Mouse (Mus musculus) layer of hippocampus, postnatal 14 days (tissue): Measurements from ENCODE around the gene Ccl1. TPM values are rescaled to one million over a fixed set of nuclear protein-coding genes. Genes with fewer than 3 reads are reported as not detected.

Source experiments
- DNase-seq, 2 experiments: peaks; one replicate each; pipeline ENCODE4 v3.0.0; 2021 to 2022; ENCODE audit warnings: low spot score in 2 of 2, mixed read lengths in 1 of 2
- total RNA-seq, 2 experiments: library from RNA; stranded (reverse); gene quantifications; 2 replicates each; pipeline ENCODE4 v1.2.3; 2021

Gene Ccl1
- total RNA-seq, 2 experiments from 2014 or later = not detected

GRCm38 (mm10) chr11:82206960-82207488 lies 98.5 kb downstream of the Ccl1 start:
- DNase-seq = no peak

DNA sequence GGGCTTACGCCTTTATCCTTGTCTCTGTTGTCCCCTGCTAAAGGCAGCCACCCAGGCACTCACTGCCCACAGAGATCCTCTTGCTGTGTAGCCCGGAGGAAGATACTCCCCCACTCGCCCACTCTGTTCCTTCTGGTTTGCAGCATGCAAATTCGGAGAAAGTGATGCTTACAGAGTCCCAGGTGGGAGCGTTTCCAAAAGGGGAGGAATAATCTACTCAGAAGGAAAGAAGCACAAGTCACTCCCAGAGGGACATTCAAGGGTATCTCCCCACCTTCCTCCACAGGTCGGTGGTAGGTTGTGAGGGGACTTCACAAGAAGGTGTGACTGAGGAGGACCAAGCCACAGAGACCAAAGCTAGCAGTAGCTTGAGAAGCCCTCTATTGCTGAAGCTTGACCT lies 100.3 kb downstream of the Ccl1 start:
- DNase-seq = no peak

DNA sequence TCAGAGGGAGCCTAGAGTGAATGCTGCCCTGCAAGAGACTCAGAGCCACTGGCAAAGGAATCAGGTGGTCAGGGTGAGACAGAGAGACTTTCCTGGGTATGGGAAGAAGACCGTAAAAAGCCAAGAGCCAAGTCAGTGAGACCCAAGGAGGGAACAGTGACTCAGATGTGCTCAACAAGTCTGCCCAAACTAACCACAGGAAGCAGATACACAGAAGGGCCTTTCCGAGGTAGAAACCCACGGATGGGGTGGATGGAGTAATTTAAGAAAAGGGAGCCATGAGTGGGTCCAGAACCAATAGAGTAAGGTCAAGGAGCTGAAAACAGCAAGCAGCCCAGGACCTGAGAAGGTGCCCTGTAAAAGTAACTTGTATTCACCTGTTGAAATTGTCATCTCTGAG lies 101.8 kb downstream of the Ccl1 start:
- no peak for DNase-seq

DNA sequence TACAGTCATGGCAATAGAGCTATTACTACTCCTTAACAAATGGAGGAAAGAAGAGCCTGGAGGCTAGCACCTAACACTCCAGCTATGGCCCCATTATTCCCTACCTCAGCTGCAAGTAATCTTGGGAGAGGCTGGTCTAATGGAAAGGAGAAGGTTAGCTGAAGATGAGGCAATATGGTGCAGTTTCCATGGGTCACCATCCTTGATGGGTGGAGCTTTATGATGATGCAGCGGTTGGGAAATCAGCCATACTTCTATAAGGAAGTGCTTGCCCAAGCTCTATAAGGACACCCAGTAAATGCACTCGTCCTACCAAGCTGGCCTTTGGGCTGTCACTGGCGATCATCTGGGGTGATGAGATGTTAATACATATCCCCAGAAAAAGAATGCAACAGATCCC lies 107.7 kb downstream of the Ccl1 start:
- no peak for DNase-seq

DNA sequence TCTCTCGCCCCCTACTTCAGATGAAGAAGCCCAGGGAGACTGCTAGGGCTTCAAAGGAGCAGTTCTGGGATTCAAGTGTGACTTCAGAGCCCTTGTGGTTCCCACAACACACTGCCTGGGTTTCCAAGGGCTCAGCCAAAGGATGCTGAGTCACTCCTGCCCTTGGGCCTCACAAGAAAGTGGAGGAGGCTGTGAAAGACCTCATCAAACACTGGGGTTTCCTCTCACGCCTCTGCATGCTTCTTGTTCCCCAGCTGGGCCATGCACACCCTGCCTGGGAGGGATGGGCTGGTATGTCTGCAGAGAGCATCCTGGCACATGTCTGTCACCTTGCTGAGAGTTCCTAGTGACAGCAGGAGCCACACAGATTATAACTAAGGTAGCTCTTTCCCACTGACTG lies 110.5 kb downstream of the Ccl1 start:
- DNase-seq = no peak

- no peak for DNase-seq
These were observed 111.7 kb downstream of the Ccl1 start for GRCm38 (mm10) chr11:82193826-82194225.

DNA sequence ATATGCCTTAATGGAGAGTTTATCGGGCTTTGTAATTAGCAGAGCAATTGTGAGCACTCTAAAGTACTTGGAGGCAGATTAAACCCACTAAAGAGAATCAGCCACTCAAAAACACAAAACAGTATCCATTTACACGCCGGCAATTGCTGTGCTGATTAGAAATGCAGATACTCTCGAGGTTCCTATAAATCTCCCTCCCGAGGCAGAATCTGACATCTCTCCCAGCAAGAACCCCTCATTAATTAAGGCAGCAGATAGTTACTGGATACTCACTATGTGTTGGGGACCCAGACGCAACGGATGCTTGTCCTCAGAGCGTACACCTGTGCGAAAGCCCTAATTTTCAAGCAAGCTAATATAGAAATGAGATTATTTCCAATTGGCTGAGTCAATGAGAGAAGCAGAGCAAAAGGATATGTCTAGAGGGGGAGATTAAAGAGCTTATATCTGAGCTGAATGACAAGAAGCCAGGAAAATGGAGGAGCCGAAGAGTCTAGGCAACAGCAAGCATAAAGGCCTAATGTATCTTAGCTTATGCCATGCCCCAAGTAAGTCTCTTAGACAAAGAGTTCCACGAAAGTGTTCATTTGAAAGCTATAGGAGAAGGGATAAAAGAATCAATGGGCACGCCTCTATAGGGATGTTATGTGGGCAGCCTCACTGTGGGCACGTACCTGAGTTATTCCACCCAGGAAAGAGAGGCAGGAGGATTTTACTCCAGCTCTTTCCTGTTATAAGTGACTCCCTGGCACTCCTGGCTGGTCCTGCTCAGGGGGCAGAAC lies 115.5 kb downstream of the Ccl1 start:
- no peak for DNase-seq

GRCm38 (mm10) chr11:82185684-82186083 lies 119.8 kb downstream of the Ccl1 start:
- no peak for DNase-seq

DNA sequence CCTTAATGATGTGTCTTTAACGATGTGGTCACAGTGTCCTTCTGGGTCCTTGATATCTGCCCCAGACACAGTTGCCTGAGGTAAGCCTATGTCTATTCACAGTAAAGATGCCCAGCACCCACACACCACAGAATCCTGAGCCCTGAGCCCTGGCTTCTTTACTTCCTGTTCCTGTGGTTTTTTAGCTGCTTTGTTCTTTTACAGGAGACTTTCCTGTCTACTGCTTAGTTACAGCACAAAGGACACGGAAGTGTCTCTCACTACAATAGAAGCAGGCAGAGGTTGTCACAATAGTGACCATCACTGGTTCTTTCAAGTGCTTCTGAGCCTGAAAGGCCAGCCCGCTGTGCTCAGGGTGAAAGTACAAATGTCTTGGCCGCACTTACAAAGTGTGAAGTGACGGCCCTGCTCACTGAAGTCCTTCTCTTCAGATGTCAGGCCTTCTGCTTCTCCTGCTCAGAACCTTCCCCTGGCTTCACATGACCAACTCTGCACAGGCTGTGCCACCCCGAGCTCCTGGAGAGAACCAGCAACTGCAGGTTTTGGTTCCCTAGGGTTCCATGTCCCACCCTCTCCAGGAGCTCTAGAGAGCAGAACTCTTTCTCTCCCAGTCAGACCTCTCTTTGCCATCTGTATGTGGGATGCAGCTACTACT lies 122.1 kb downstream of the Ccl1 start:
- DNase-seq = no peak

- DNase-seq = no peak
These were observed 123.1 kb downstream of the Ccl1 start for GRCm38 (mm10) chr11:82182401-82182800.

- DNase-seq = no peak
These were observed 124.2 kb downstream of the Ccl1 start for GRCm38 (mm10) chr11:82181331-82181730.

DNA sequence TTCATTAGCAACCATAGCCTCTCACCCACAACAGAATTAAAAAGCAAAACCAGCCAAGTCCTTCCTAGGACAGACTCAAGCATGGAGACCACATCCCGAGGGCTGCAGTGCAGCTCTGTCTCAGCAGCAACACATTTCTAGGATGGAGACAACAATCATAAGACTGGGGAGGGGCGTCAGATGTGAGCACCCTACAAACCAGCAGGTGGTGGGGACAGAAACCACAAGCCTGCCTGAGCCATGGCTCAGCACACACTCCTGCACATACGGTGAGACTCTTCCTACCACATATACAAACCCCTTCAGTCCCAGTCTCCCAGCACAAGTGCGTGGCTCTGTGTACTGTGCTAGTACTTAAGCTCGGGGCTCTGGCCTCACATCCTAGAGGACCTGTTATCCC lies 127.3 kb downstream of the Ccl1 start:
- no peak for DNase-seq

DNA sequence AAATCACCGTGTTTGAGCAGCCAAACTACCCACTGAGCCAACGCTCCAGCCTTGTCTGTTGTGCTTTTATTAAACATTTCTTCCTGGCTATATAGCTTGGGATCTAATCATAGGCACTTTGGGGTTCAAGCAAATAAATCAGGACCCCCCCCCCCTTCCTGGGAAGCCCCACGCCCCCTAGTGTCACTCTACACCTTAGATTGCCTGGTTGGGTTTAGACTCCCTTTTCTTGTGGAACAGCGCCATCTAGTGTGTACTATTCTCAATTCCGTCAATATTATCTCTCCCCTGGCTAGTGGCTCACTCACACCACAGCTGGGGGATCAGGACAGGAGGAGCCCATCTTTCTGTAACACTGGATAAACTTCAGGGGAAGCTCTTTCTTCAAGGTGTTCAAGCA lies 127.8 kb downstream of the Ccl1 start:
- peak; percentile 30 to 76 for DNase-seq

GRCm38 (mm10) chr11:82174794-82175193 lies 130.7 kb downstream of the Ccl1 start:
- peak; percentile 42 to 53 for DNase-seq

GRCm38 (mm10) chr11:82173491-82173890 lies 132.0 kb downstream of the Ccl1 start:
- DNase-seq = no peak

DNA sequence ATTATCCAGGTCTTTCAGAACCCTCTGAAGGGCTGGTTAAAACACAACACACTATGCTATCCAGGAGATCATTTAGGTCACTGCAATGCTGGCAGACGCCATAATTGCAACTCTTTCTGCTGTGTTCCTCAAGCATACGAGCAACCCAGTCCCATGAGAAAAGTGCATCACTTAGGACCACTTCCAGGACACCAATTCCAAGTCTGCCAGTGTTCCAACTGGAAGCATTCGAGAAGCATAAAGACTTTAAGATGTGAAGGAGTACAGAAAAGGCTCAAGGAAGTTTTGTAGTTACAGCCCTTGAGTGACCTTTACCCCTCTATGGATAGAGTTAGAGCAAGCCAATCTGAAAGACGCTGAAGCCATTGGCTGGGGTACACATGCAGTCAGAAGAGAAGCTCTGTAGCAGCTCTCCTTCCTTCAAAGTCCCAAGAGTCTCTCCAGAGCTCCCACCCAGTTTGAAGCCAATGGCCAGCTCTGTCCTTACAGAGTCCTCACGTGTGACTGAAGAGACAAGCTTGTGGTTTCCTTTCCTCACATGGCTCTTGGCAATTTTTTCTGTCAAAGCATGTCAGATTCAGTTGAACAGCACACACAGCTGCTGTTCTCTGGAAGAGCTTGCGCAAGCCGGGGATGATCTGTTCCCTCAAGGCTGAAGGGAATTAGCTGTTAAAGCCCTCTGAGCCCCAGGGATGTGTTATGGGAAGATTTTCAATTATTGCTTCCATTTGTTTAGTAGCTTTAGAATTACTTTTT lies 134.0 kb downstream of the Ccl1 start:
- DNase-seq = no peak

DNA sequence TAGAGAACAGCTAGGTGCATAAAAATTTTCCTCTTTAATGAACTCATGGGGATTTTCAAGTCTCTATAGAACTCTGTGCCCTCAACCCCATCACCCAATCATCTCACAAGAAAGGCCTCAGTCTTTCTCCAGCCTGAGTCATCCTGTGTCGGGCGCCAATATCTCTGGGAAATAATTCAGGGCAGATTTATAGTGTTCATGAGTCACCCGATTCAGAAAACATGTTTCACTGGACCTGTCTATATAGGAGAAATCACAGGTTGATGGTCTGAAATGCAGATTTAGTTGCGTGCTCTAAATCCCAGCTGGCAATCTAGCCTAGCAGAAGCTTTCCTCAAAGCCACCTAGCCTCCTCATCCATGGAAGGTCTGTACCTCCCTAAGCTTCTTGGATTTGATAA lies 136.0 kb downstream of the Ccl1 start:
- DNase-seq = no peak

DNA sequence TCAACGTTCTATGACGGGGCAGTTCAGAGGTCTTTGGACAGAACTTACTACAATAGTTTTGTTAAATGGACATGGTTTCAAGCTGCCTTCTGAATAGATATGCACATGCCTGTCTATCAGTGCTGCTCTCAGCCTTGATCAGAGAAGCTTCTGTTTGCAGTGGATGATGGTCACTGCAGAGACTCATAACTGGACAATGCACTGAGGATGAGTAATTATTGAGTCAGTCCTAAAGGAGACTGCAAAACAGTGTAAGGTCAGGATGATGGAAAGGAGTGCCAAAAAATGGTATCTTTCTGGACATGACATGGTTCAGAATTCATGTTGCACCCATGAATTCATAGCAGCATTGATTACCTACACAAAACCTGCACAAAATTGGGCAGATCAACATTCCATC lies 137.2 kb downstream of the Ccl1 start:
- DNase-seq = no peak

DNA sequence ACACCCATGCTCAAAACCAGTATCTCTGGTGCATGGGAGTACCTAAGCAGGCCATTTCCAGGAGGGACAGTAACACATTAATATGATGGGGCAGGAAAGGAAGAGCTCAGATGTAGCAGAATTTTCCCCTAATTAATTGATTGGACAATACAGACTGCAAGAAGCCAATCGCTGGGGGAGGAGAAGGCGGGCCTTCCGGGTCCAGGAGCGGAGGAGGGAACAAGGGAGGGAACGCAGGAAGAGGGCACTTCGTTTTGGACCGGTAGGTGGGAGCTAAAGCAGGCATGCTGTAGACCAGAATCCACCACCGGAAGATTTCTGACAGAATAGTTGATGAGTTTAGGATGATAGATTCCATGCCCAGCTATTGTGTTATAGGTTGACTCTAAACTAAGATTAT lies 142.2 kb downstream of the Ccl1 start:
- no peak for DNase-seq

GRCm38 (mm10) chr11:82159126-82159525 lies 146.4 kb downstream of the Ccl1 start:
- no peak for DNase-seq

DNA sequence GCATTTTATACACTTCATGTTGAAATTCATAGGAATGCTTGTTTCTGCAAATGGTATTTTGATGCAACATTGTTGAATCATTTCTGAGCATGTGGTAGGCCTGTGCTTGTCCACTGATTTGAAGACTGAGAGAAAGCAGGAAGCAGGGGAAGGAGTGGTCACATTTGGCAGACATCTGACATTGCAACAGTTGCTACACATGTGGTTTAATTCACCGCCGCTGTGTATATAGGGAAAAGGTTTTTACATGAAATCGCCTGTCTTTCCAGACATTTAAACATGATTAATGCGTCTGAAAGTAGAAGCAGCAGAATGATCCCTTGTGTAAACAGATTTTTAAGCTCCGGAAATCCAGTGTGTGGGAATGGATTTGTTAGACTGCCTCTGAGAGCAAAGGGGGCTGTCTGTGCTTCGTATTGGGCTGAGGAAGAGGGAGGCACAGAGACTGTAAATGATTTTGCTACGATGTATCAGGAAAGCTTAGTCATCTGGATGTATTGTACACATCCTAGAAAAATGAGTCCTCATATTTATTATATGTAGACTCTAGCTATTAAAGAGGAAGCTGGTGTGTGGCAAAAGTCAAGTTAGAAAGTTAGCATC lies 165.9 kb downstream of the Ccl1 start:
- DNase-seq = peak; percentile 3 to 4

DNA sequence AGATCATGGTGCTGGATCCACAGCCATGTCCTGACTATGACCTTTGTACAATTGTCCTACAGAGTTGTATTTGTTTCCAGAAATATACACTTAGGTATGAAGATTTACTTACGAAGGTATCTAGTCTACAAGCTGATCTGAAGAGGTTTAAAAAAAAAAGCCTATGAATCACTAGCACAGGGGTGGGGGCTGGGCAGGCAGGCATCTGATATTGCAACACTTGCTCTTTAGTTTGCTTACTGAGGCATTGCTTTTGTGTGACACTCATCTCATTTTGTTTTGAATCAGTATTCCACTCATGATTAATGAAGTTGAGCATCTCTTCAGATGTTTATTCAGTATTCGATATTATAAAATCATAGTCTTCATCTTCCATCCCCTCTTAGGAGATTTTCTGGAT lies 169.3 kb downstream of the Ccl1 start:
- DNase-seq = no peak
